Mouse (Mus musculus) layer of hippocampus, adult 6 months (tissue): ENCODE results near the gene Taar6. TPM values are rescaled to one million over a fixed set of nuclear protein-coding genes. Genes with fewer than 3 reads are reported as not detected.

Experiments used
- long read RNA-seq, 2 experiments: library from polyadenylated mRNA; unstranded; transcript quantifications; one replicate each; pipeline ENCODE4 v2.0.0; 2019 to 2020
- polyA plus RNA-seq: library from polyadenylated mRNA; unstranded; fragments of <200 nt; fragmentation: Nextera tagmentation; gene quantifications from 2 replicates; pipeline ENCODE4 v1.2.3, GENCODE M21; 2021

Taar6 gene
- not detected in 2 replicates for polyA plus RNA-seq
- long read RNA-seq, experiment 1 = 0 reads
- long read RNA-seq, experiment 2 = 0 reads

GRCm38 (mm10) chr10:23985546-23985945 is at the start of gene Taar6:
Gene Taar6 (minus strand): TSS chr10:23985646.

GRCm38 (mm10) chr10:24026922-24027321 is 41.5 kb upstream of the Taar6 start, which contains the start of gene Taar7d:
Gene Taar7d (plus strand): TSS chr10:24027222.

GRCm38 (mm10) chr10:23999639-24000038 is 14.2 kb upstream of the Taar6 start, which contains the start of gene Taar7b:
Gene Taar7b (plus strand): TSS chr10:23999939.

GRCm38 (mm10) chr10:23993381-23993780 is 7.9 kb upstream of the Taar6 start, which contains the start of gene Taar7a:
Gene Taar7a (minus strand): TSS chr10:23993481.

GRCm38 (mm10) chr10:23970656-23971165 is 14.7 kb downstream of the Taar6 start, which contains the start of gene Taar5:
Gene Taar5 (plus strand): TSS chr10:23970706.

GRCm38 (mm10) chr10:23960444-23960915 is 25.0 kb downstream of the Taar6 start, which contains the start of gene Taar4:
Gene Taar4 (plus strand): TSS chr10:23960494.

GRCm38 (mm10) chr10:23949508-23950005 is 35.9 kb downstream of the Taar6 start, which contains the start of gene Taar3:
Gene Taar3 (plus strand): TSS chr10:23949558.

GRCm38 (mm10) chr10:23938312-23938711 is 47.1 kb downstream of the Taar6 start, which contains the start of gene Taar2:
Gene Taar2 (plus strand): TSS chr10:23938572.

Other genes starting within 250 kb of the Taar6 start
- gene Rps12, start 198.4 kb downstream of the Taar6 start, polyA plus RNA-seq = 922 and 942 TPM in 2 replicates
- gene Slc18b1, start 188.7 kb downstream of the Taar6 start, polyA plus RNA-seq = 14.3 and 15.9 TPM in 2 replicates
- not detected in 2 replicates for gene Vnn3, start 134.2 kb downstream of the Taar6 start, polyA plus RNA-seq
- gene Vnn1, start 91.0 kb downstream of the Taar6 start, polyA plus RNA-seq = 0.15 and 0.20 TPM in 2 replicates
- not detected in 2 replicates for gene Taar1, start 65.3 kb downstream of the Taar6 start, polyA plus RNA-seq
- not detected in 2 replicates for gene Taar2, start 47.1 kb downstream of the Taar6 start, polyA plus RNA-seq
- gene Taar3, start 36.1 kb downstream of the Taar6 start, polyA plus RNA-seq = not detected in 2 replicates
- not detected in 2 replicates for gene Taar4, start 25.2 kb downstream of the Taar6 start, polyA plus RNA-seq
- gene Taar5, start 14.9 kb downstream of the Taar6 start, polyA plus RNA-seq = not detected in 2 replicates
- not detected in 2 replicates for gene Taar7a, start 7.8 kb upstream of the Taar6 start, polyA plus RNA-seq
- not detected in 2 replicates for gene Taar7b, start 14.3 kb upstream of the Taar6 start, polyA plus RNA-seq
- not detected in 2 replicates for gene Taar7d, start 41.6 kb upstream of the Taar6 start, polyA plus RNA-seq
- not detected in 2 replicates for gene Taar7e, start 52.0 kb upstream of the Taar6 start, polyA plus RNA-seq
- gene Taar7f, start 63.9 kb upstream of the Taar6 start, polyA plus RNA-seq = not detected in 2 replicates
- gene Taar8a, start 90.9 kb upstream of the Taar6 start, polyA plus RNA-seq = not detected in 2 replicates
- not detected in 2 replicates for gene Taar8b, start 106.6 kb upstream of the Taar6 start, polyA plus RNA-seq
- not detected in 2 replicates for gene Taar8c, start 116.3 kb upstream of the Taar6 start, polyA plus RNA-seq
- gene Taar9, start 123.9 kb upstream of the Taar6 start, polyA plus RNA-seq = not detected in 2 replicates
- 176 and 202 TPM in 2 replicates for gene Stx7, start 163.7 kb upstream of the Taar6 start, polyA plus RNA-seq
- 3.4 and 4.2 TPM in 2 replicates for gene Moxd1, start 237.9 kb upstream of the Taar6 start, polyA plus RNA-seq